Mouse (Mus musculus) kidney, adult 2 months (tissue): Measurements from ENCODE around the gene Ndufa8. TPM values are rescaled to one million over a fixed set of nuclear protein-coding genes. Genes with fewer than 3 reads are reported as not detected.
A peak's percentile ranks its signal among the peaks of the same experiment; 100 is the strongest.

Source experiments
- DNase-seq: peaks from one replicate; pipeline ENCODE4 v3.0.0; 2021
- H3K27ac ChIP-seq: fragments of 200-500 bp; 2 replicates; pipeline ENCODE4 v1.5.1; 2012; ENCODE audit warnings: low read depth, low read length, control low read depth, inconsistent platforms; ENCODE audit not compliant: insufficient read depth
- H3K27me3 ChIP-seq: fragments of 200-500 bp; replicated peaks from 2 replicates; pipeline ENCODE4 v1.6.1; 2012; ENCODE audit warnings: mild to moderate bottlenecking, moderate library complexity, low read length, inconsistent platforms; ENCODE audit not compliant: control insufficient read depth, insufficient read depth
- H3K36me3 ChIP-seq: fragments of 200-500 bp; 2 replicates; pipeline ENCODE4 v1.6.1; 2012; ENCODE audit warnings: mild to moderate bottlenecking, moderate library complexity, low read length, inconsistent platforms; ENCODE audit not compliant: control insufficient read depth, insufficient read depth
- H3K4me1 ChIP-seq: fragments of 200-500 bp; 2 replicates; pipeline ENCODE4 v1.6.1; 2011; ENCODE audit warnings: low read length; ENCODE audit not compliant: control insufficient read depth, insufficient read depth
- H3K4me3 ChIP-seq: fragments of 200-500 bp; 2 replicates; pipeline ENCODE4 v1.5.1; 2011; ENCODE audit warnings: mild to moderate bottlenecking, low read depth, low read length, control low read depth; ENCODE audit not compliant: insufficient read depth
- CTCF ChIP-seq: fragments of 200-500 bp; conservative IDR thresholded peaks from 2 replicates; pipeline ENCODE4 v1.5.1; 2011; ENCODE audit warnings: low read depth, mild to moderate bottlenecking, control low read depth, low read length, moderate library complexity, mixed read lengths; ENCODE audit not compliant: insufficient read depth, insufficient read length
- POLR2A ChIP-seq: fragments of 200-500 bp; IDR thresholded peaks from one replicate; pipeline ENCODE4 v1.6.1; 2011; ENCODE audit warnings: low read depth, low read length, control low read depth
- WGBS: fragments of 180-500 bp; shearing (Covaris S2); methylation state at CpG from one replicate; pipeline ENCODE4 v1.1.7; 2018; 5-methylcytosine and 5-hydroxymethylcytosine counted together
- polyA plus RNA-seq: library from polyadenylated mRNA; depleted of rRNA; stranded (reverse); fragments of >200 nt; gene quantifications from 2 replicates; pipeline ENCODE4 v1.2.3, GENCODE M21; 2012

Ndufa8 gene
- polyA plus RNA-seq, 1 experiment, result 261 TPM

DNA sequence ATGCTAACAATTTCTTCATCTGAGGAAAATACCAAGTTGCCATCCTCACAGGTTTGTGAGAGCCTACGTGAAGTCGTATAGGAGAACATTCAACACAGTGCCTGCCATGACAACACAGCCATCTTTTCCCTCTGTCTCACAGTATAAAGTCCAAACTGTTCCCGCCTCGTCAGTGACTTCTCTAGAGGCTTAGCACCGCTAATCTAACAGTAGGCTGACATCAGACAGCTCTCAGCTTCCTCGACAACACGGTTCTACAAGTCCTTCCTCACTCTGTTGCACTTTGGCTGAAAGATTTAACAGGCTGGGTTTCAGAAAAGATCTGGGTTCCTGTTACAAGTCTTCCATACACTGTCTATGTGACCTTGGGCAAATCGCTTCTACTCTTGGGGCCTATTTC lies 1.0 kb downstream of the Ndufa8 start:
- Histone ChIP-seq H3K27me3 (no peaks in the 10 kb centered on the region), H3K4me1 (peaks cover 3% of the 10 kb centered on the region; the same call in 1 of the 2 replicates), H3K27ac (peak overlapping the region; percentile 56), H3K4me3 (peak overlapping the region; percentile 91), H3K36me3 (no peaks in the 10 kb centered on the region)
- 17% methylated on average over 8 of the region's 8 CpGs for WGBS
- TF ChIP-seq CTCF (no peak), POLR2A (no peak)
- DNase-seq, result peak; percentile 41

DNA sequence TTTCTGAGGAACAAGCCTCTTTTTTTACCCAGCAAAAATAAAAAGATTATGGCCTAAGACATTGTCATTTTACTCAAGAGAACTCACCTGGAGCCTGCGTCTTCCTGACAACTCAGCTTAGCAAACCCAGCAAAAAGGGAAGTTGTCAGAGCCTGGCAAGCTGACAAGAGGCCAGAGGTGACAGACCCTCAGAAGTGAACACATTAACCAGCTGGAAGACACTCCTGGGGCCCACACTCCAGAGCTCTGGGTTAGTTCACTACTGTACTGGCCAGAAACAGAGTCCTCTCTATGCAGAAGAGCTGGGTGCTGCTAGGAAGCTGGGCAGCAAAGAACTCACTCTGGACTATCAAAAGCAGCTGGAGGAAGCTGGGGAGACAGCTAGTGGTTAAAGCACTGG lies 8.3 kb downstream of the Ndufa8 start:
- H3K27me3 ChIP-seq, result no peaks in the 10 kb centered on the region
- DNase-seq, result no peak
- no peaks in the 10 kb centered on the region for H3K4me1 ChIP-seq
- H3K4me3 ChIP-seq, result no peak overlapping the region
- no peak overlapping the region for H3K27ac ChIP-seq
- peaks cover 1% of the 10 kb centered on the region; the same call in 1 of the 2 replicates for H3K36me3 ChIP-seq
- 44% methylated on average over 1 of the region's 1 CpGs for WGBS
- TF ChIP-seq CTCF (no peak), POLR2A (no peak)

DNA sequence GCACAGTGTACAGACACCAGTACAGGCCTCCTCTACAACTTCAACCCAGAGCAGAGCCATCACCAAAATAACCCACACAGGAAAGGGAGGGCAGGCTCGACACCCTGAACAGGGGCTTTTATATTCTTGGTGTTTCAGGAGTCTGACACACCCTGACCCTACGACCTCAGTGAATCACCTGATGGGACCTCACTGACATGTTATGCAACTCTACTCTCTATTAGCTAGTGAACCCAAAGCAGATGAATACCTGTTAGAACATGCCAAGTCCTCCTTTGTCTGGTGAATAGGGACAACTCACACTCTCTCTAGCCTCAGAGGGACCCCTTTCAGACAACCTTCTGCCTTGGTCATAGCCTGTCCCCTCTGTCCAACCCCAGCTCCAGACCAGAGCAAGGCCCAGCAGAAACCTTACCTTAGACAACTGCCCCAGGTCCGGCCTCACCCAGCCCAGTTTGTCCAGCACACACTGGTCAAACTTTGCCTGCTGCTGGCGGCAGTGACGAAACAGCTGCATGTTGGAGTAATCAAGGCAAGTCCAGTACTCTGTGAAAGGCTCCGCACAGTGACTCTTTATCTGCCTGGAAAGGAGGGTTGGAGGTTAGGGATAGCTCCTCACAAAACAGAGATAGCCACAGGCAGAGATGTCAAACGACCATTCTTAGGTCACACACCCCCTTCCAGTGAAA lies 9.8 kb downstream of the Ndufa8 start:
- Histone ChIP-seq H3K27me3 (no peaks in the 10 kb centered on the region), H3K4me1 (no peaks in the 10 kb centered on the region), H3K4me3 (no peak overlapping the region), H3K27ac (no peak overlapping the region), H3K36me3 (peaks cover 1% of the 10 kb centered on the region; the same call in 1 of the 2 replicates)
- no peak for DNase-seq
- TF ChIP-seq POLR2A (no peak), CTCF (no peak)
- WGBS, result 76% methylated on average over 7 of the region's 7 CpGs

DNA sequence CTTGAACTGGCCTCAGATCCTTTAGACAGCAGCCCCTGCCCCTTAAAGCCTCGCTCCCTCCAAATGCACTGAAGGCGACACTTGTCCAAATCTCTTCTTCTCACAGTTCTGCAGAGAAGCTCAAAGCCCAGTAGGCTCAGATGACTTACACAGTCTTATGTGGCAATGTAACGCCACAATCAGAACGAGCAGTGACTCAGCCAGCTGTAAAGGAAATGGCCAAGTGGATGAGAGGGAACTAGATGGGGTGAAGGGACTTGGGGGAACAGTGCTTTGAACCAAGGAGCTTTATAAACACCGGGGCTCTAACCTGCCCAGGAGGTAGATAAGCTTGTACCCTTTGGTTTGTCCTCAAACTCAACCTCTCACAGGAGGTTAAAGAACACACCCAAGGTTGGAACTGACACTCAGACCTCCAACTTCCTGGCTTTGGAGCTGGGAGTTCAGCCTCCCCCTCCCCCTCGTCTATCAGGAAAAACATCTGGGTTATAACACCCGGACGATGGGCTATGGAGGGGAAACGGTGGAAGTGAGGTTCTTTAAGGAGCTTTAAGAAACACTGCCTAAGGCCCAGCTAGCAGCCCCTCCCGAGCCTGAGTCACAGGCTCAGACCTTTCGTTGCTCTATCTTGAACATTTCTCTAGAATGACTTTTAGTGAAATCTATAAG lies 13.7 kb downstream of the Ndufa8 start:
- peak; percentile 31 for DNase-seq

DNA sequence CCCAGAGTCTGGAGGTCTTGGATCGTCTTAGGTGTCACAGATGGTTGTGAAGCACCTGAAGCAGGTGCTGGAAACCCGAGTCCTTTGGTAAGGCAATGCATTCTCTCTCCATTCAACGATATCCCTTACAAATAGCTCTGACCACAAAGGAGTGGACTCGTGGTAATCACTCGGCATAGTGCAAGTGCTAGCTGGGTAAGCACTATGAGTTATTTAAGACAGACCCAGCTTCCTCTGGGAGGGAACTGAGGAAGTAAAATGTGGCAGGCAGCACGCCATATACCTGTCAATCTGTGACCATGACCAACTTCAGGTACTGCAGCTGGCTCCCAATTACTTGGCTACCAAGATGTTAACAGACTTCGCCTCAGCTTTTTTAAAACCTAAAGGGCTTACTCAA lies 14.3 kb downstream of the Ndufa8 start:
- DNase-seq, result no peak
- 77% methylated on average over 7 of the region's 7 CpGs for WGBS
- Histone ChIP-seq H3K4me3 (no peak overlapping the region), H3K27me3 (no peaks in the 10 kb centered on the region), H3K4me1 (no peaks in the 10 kb centered on the region), H3K36me3 (peaks cover 1% of the 10 kb centered on the region; the same call in 1 of the 2 replicates), H3K27ac (no peak overlapping the region)
- TF ChIP-seq CTCF (no peak), POLR2A (no peak)

More for the DNA sequence above, 13.7 kb downstream of the Ndufa8 start:
- WGBS, result 46% methylated on average over 11 of the region's 11 CpGs
- TF ChIP-seq POLR2A (no peak), CTCF (no peak)
- Histone ChIP-seq H3K27me3 (no peaks in the 10 kb centered on the region), H3K4me1 (no peaks in the 10 kb centered on the region), H3K36me3 (peaks cover 1% of the 10 kb centered on the region; the same call in 1 of the 2 replicates), H3K4me3 (no peak overlapping the region), H3K27ac (no peak overlapping the region)

DNA sequence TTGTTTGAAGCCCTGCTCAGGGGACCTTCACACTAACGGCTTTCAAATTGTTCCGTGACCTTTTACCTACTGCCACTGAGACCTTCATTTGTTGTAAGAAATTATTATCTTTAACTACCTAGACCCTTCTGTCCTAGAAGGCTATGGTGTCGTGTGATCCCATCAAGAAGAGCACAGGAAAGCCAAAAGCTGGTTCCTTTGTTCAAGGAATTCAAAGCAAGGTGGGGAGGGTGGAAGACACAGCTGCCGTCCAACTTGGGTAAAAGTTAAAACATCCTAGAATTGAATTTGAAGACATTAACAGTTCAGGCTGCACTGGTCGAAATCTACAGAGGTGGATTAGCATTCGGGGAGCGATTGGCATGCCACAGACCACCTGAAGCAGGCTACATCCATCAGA lies 15.2 kb downstream of the Ndufa8 start:
- TF ChIP-seq CTCF (no peak), POLR2A (no peak)
- peaks cover 1% of the 10 kb centered on the region; the same call in 1 of the 2 replicates for H3K36me3 ChIP-seq
- no peaks in the 10 kb centered on the region for H3K4me1 ChIP-seq
- no peak overlapping the region for H3K27ac ChIP-seq
- no peaks in the 10 kb centered on the region for H3K27me3 ChIP-seq
- DNase-seq, result no peak
- H3K4me3 ChIP-seq, result no peak overlapping the region
- 70% methylated on average over 7 of the region's 7 CpGs for WGBS

DNA sequence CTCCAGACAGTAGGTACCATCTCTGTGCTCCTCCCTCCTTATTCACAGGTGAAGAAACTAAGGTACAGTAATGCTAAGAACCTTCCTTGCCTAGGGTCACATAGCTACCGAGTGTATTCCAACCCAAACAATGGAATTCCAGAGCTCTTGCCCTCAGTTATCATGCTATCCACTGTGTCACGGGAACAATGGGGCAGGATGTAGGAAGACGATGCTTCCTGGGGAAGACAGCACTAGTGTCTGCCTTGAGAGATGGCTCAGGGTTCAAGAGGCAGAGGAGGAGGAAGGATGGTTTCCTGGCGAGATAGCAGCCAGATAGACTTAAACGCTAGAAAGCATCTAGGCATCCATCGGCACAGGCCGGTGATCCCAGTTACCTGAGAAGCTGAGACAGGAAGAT lies 16.3 kb downstream of the Ndufa8 start:
- H3K4me1 ChIP-seq, result no peaks in the 10 kb centered on the region
- WGBS, result 76% methylated on average over 7 of the region's 7 CpGs
- TF ChIP-seq POLR2A, result no peak
- TF ChIP-seq CTCF, result no peak
- peaks cover 1% of the 10 kb centered on the region; the same call in 1 of the 2 replicates for H3K36me3 ChIP-seq
- no peak overlapping the region for H3K4me3 ChIP-seq
- no peak overlapping the region for H3K27ac ChIP-seq
- H3K27me3 ChIP-seq, result no peaks in the 10 kb centered on the region
- DNase-seq, result peak; percentile 47
